Comparison of ENCODE assay signal across 9 mouse cellular contexts in genomic region chr15:24906957-24907356, GRCm38 (mm10).
A peak's percentile ranks its signal among the peaks of the same experiment; 100 is the strongest.
DNase-seq lines count a peak whose midpoint lies in the region; ATAC-seq lines count a peak whose summit lies in the region.
"Had no signal": no experiment of that assay in that cellular context is flagged by ENCODE, and none has a peak within 500 bp of the region (broad histone marks: within the 10 kb centered on the region; RNA-seq: fewer than 3 reads in every experiment).

No protein-coding gene starts in this region.

- no peak for ATAC-seq in inflammation-experienced regulatory T-cells, adult 6 months

- intact Hi-C loops in left cerebral cortex, postnatal 4 days (cut with DNase I), result no loop called here

- peak; percentile 81 for DNase-seq in left cerebral cortex, postnatal 4 days
- no peak for DNase-seq in left cerebral cortex, adult 11 months (ENCODE audit: low spot score)
- DNase-seq in cerebellum, postnatal 10 days, result peak; percentile 92 to 93
- peak; percentile 45 for DNase-seq in layer of hippocampus, adult 11-12 months (ENCODE audit: low spot score)
- peak; percentile 13 for DNase-seq in retina, postnatal 1 day
- no peak for DNase-seq in adrenal gland, postnatal 36 days
- DNase-seq in adrenal gland, postnatal 10 days, result no peak
- DNase-seq: kidney, postnatal 4 days had no signal

Comparison
In these comparisons a context has a peak if more than half of its experiments do, and no peak if none do; other contexts are left out.
1. DNase-seq: peak in left cerebral cortex, postnatal 4 days (single experiment), cerebellum, postnatal 10 days (2 of 2), layer of hippocampus, adult 11-12 months (single experiment) and retina, postnatal 1 day (single experiment); none in left cerebral cortex, adult 11 months (single experiment), adrenal gland, postnatal 36 days (0 of 2) and adrenal gland, postnatal 10 days (single experiment).